Mouse (Mus musculus): ENCODE measurements around the gene Gm20888. TPM values are rescaled to one million over a fixed set of nuclear protein-coding genes. Genes with fewer than 3 reads are reported as not detected.

The Gm20888 gene
- polyA plus RNA-seq (2012; rRNA removed), result not detected in 2 replicates

DNA sequence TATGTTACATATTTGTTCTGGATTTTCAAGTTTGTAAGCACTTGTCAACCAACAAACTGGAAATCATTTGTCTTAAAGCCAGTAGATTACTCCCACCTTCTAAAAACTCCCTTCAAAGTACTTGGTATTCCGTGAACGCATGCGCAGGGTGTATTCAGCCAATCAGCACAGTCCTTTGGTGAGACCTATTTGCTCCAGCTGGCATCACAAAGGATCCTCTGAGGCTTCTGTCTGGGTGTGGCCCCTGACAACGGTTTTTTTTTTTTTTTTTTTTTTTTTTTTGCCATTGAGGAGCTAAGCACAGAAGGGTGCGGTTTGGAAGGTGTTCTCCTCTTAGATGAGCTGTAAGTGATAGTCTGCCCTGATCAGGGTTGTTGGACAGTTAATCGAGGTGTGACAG lies at the start of gene Gm20888:
Gene Gm20888, plus strand, starts transcription at position 301 of the 400 bp plus-strand sequence.

Other genes with a start within 250 kb of the Gm20888 start
- gene Gm21118, start 168.2 kb upstream of the Gm20888 start, polyA plus RNA-seq (2012; rRNA removed), result not detected in 2 replicates
- not detected in 2 replicates for gene Gm29423, start 138.6 kb upstream of the Gm20888 start, polyA plus RNA-seq (2012; rRNA removed)
- gene Gm29644, start 138.5 kb upstream of the Gm20888 start, polyA plus RNA-seq (2012; rRNA removed), result not detected in 2 replicates